Mouse (Mus musculus): ENCODE data around the gene Mpl.
A peak's percentile ranks its signal among the peaks of the same experiment; 100 is the strongest.

The Mpl gene

DNA sequence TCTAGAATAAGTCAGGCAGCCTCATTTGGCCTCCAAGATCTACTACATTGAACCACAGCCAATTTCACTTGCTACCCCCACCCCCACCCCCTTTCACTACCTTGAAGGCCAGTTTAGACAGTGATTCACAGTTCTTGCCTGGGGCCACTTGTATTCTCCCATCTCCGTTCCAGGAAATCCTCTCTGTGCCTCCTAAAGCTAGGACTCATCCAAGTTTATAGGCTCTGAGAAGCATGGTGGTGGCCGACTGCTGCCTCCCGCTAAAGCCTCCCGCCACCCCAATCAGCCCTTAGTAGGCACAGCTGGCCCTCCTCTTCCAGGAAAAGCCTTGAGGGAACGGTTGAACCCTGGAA, 29.9 kb downstream of the Mpl start:
- DNase-seq, result no peak

DNA sequence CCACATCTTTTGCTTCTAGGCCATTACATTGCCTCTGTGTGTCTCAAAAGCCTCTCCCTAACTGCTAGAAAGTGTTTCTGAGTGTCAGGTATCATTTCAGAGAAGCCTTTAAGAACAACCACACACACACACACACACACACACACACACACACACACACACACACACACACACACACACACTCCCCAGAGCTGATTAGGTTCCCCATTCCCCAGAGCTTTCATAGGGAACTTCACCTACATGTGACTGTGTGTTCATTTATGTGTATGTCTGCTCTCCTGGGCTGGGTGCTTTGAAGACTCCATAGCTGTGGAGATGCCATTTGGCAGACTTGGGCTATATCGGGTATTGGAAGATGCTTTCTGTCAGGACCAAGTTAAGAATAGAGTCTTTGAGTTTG, 31.9 kb downstream of the Mpl start:
- DNase-seq, result no peak

DNA sequence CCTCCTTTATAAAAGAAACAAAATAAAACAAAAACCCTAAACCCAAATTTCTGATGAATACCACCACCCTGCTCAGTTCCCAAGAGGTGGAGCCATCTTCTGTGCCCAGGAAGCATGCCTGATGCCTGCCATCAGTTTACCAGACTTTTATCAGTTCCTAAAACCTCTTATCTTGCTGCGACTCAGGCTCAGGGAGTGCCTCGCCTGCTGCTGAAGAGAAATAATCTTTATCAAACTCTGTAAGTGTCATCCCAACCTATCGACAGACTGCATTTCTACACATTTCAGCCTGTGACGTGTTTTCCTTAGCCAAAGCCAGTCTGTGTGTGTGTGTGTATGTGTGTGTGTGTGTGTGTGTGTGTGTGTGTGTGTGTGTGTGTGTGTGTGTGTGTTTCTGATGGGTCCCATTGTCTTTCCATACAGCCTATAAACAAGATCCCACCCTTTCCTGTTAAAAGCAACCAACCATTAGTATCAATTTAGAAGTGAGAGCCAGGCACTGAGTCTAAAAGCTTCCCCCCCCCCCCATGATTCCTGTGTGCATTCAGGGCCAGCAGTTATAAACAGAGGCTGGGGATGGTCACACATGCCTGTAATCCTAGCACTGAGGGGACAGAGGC, 32.7 kb downstream of the Mpl start:
- no peak for DNase-seq

DNA sequence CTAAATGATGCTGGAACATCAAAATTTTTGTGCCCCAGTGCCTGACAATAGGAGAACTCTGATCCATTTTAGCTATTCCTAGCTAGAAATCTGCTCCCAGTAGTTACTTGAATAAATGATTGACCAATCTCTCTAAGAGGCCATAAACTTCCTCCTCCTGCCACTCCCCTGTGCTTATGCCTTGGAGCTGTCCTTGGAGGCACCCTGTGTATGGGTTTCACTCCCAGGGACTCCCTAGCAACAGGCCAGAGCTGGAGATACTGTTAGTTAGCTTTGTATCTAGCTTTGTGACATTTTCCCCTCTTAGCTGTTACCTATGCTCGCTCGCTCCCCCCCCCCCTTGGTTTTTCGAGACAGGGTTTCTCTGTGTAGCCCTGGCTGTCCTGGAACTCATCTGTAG, 35.9 kb downstream of the Mpl start:
- no peak for DNase-seq

DNA sequence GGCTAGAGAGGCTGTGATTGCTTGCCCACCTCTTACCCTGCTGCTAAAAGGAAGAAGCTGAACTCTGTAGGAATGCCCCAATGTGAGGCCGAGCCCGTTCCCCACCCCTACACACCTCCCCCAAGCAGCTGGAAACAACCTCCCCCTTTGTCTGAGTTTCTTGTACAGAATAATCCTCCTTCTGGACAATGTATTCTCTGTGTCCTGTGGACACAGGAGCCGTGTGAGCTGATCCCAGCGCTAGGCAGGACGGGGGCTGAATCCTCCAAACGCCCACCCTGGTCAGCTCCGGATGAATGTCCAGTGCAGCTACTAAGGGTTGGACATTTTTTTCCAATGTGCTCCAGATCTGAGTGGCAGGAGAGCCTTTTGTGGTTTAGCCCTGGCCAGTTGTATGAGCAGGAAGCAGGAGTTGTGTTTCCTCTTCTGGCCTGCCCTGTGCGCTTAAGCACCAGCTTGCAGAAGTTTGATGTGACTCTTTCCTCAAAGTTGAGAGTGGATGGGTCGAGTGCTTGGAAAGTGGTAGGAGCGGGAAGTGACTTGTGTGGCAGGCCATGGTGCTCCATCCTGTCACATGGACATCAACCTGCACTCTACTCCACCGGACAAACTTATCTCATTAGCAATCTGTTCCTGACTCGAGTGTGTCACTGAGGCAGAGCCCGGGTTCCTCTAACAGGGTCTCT, 40.1 kb downstream of the Mpl start:
- DNase-seq, result no peak

DNA sequence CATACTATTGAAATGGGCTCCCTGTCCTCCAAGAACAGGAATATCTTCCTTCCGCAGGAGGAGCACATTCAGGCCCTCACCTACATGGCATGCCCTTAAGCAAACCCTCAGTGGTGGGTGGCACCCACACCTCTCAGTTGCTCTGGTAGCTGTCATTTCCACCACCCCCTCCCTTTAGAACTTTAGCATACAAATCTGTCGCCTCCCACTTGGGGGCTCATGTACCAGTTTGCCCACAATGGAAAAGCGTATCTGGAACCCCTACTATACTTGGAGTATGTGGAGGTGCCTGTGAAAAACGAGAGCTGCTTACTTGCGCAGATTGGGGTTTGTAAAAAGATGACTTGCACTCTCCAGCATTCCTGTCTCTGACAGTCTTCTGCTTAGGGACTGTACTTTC, 41.0 kb downstream of the Mpl start:
- no peak for DNase-seq

DNA sequence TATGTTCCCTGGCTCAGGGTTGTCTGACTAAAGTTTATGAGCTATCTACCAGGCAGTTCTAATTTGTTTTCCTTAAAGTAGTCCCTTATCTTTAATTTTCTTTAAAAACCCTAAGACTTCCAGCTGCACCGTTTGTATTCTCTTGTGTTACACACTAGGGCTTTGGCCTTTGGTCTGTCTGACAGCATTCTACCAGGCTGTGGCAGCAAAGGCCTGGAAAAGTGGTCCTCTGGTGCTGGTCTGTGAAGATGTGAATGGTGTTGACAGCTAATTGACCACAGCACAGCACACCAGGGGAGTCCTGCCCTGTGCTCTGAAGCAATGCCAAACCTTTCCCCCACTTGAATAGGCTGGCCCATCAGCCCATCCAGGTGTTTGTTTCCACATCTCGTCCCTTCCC, 41.5 kb downstream of the Mpl start:
- DNase-seq, result no peak

DNA sequence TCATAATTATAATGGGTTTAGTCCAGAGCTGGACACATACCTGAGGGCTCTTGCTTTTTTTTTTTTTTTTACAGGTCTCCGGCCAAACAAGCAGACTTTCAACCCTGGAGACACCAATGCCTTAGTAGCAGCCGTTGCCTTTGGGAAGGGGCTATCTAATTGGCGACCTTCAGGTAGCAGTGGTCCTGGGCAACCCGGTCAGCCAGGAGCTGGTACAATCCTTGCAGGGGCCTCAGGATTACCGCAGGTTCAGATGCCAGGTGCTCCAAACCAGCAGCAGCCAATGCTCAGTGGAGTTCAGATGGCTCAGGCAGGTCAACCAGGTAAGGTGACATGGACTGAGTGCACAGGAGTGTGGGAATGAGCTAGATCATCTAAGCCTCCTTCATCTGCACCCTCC, 43.8 kb downstream of the Mpl start:
- DNase-seq, result no peak

DNA sequence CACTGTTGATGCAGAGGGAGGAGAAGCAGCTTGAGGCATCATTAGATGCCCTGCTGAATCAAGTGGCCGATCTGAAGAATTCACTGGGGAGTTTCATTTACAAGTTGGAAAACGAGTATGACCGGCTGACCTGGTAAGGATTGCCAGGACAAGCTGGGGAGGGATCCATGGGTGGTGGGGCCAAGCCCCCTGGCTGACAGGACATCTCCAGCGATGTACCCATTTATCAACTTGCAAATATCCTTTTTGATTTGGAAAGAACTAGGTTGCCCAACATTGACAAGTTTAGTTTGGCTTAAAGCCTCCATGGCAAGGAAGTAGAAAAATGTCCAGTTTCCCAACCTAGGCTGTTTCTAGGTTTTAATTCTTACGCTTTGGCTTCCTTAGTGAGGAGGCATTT, 46.4 kb downstream of the Mpl start:
- DNase-seq, result no peak

DNA sequence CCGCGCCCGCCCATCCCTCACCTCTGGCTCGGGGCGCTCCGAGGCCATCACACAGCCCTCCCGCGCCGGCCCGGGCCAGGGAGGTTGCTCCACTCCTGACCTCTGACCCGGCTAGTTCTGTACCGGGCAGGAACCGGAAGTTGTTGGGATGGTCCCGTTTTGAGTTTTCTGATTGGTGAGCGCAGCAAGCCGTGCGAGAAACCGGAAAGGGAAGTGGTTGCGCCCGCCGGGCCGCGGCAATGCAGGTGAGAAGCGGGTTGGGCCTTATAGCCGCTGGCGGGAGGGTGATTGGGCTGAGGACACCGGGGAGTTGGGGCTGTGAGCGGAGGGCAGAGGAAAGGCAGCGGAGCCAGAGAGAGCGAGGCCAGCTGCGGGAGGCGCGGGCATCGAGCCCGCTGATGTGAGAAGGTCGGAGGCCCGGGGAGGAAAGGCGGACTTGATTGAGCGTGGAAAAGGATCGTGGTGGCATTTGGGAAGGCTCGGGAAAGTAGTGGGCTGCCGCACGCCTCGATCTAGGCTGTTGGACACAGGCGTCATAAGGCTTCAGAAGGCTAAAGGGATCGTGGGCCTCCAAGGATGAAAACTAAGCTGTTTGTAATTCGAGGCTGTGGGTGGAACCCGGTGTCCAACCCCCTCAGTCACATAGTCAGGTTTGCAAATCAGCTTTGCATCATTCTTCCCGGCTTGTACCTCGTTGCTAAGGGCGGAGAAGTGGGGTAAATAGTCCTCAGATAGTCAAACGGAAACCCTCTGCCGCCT, 48.0 kb downstream of the Mpl start, which contains the start of the genes Szt2 and Med8:
TSS of gene Szt2 (minus strand) at position 132 of the 759 bp plus-strand sequence.
TSS of gene Med8 (plus strand) at position 196 of the 759 bp plus-strand sequence.
- peak; percentile 89 for DNase-seq

DNA sequence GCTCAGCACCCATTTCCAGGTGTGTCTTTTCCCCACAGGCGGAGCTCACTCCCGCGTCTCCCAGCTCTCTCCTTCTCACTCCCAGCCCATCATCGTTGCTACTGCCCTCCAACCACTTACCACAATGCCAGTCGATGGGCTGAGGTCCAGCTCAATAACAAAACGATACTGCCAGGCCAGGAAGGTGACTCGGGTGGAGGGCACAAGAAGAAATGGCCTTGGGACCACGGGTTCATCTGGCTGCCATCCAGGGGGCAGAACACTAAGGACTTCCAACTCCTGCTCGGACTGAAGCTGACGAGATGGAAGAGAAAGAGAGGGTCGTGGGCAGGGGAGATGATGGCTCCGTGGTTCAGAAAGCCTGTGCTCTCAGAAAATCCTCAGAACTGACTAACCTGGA, 54.6 kb downstream of the Mpl start:
- no peak for DNase-seq

DNA sequence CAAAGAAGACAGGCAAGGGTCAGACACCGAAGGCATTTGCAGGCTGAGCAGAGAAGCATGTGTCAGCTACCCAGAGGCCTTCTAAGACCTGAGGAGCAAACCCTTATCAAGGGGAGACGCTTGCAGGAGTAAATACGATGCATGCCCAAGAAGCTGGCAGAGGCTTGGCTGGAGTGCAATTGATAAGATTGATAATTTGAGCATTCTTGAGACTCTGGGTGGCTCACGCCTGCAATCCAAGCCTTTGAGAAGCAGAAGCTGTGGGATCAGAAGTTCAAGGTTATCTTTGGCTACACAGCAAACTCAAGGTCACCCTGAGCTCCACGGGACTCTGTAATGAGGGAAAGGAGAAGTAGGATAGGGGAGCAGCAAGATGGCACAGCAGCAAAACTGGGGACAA, 55.4 kb downstream of the Mpl start:
- DNase-seq, result no peak

DNA sequence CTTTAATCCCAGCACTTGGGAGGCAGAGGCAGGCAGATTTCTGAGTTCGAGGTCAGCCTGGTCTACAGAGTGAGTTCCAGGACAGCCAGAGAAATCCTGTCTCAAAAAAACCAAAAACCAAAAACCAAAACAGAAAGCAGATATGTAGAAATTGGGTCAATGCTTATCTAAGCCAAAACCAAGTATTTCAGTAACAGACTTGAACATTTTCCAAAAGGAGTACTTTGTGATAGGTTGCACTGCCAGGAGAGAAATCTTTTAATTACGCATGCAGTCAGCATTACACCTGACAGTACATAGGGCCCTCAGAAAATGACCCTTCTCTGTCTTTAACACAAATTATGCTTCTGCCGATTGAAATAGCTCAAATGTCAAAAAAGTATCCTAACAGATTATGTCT, 55.9 kb downstream of the Mpl start:
- no peak for DNase-seq

DNA sequence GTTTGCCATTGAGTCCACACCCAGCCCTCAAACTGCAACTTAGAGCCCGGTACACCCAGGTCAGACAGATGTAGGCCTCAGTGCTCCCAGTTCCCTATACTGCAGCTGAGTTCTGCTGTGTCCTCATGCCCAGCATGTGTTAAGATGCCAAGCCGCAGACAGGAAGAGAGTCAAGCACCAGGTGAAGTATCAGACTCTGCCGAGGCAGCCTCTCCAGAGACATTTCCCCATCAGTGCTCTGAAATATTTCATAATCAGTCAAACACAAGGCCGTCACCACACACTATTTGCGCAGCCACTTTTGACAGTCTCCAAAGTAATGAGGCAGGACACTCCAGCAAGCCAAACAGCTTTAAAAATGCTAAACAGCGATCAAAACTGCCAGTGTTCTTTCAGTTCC, 58.9 kb downstream of the Mpl start:
- DNase-seq, result no peak

DNA sequence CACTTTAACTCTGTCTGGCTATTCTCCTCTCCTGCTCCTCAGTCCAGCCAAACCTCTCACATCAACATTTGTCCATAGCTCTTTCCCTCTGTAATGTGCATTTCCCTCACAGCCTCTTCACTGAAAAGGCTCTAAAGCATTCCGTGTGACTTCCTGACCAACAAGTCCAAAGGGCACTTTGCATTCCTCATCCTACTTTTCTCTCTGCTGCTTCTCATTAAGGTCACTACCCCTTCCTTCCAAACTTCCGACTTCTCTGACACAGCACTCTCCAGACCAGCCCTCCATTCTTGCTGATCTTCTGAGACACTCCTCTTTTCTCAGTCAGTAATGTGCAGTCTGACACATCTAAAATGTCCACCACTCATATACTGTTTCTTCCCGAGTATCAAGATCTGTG, 60.9 kb downstream of the Mpl start:
- DNase-seq, result no peak

DNA sequence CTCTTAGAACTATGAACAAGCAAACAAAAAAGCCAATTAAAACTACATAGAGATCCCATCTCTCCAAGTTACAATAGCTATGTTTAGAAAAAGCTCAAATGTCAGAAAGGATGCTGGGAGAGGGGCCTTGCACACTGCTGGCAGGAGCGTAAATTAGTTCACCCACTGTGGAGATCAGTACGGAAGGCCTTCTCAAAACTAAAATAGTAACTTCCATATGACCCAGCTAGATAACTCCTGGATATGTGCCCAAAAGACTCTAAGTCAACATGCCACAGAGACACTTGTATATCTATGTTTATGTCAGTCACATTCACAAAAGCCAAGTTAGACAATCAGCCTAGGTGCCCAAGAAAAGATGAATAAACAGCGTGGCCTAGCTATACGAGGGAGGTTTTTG, 62.0 kb downstream of the Mpl start:
- DNase-seq, result no peak

DNA sequence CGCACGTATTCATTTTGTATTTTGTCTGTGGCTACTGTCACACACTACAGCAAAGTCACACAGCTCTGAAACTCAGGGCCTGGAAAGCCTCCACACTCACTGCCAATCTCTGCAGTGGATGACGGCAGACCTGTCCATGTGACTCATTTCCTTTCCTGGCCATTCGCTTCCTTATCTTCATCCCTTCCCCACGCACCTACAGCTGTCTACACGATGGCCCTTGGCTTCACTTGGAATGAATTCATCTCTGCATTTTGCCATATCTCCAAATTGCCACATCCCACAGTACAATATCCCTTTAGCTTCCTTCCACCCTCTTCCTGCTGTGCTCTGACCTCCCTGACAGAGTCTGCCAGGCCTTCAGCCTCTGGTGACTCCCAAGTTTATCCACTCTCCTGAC, 62.8 kb downstream of the Mpl start:
- DNase-seq, result no peak
